Mouse (Mus musculus): ENCODE data around the gene Stam2. TPM values are rescaled to one million over a fixed set of nuclear protein-coding genes. Genes with fewer than 3 reads are reported as not detected.

Stam2 gene
- polyA plus RNA-seq, 1 experiment from 2014 or later, result 9.8 TPM

DNA sequence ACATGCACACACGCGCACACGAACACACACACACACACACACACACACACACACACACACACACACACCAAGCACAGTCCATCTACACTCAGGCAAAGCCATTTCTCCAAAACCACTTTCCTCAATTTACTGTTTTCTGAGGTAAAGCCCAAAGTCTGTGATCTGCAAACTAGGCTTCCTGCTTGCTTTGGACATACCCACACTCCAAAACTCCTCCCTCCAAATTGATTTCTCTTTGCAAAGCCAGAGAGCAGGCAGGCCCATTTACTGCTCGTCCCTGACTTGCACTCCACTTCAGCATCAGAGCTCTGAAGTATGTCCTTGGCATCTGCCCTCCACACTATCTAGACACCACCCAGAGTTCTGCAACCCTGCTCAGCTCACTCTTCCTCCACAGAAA lies 64.5 kb downstream of the Stam2 start:
- H3K27me3 ChIP-seq, result peaks cover 61% of the 10 kb centered on the region
- no peak overlapping the region for H3K4me3 ChIP-seq (replicated peaks)
- no peak overlapping the region for H3K27ac ChIP-seq
- no peaks in the 10 kb centered on the region for H3K36me3 ChIP-seq
- 68% methylated on average over 4 of the region's 4 CpGs for WGBS (ENCODE audit: insufficient replicate concordance)
- DNase-seq, result no peak
- H3K9me3 ChIP-seq (replicated peaks), result no peaks in the 10 kb centered on the region
- no peak for ATAC-seq (ENCODE audit: low read depth)
- no peaks in the 10 kb centered on the region for H3K4me1 ChIP-seq (replicated peaks)
- H3K4me2 ChIP-seq, result no peak overlapping the region
- H3K9ac ChIP-seq, result no peak overlapping the region

- H3K4me2 ChIP-seq, result no peak overlapping the region
- H3K27ac ChIP-seq, result no peak overlapping the region
- H3K4me3 ChIP-seq (replicated peaks), result no peak overlapping the region
- no peaks in the 10 kb centered on the region for H3K36me3 ChIP-seq
- no peak for DNase-seq
- ATAC-seq (ENCODE audit: low read depth), result no peak; the same call in 1 of the 2 replicates
- 19% methylated on average over 6 of the region's 6 CpGs for WGBS (ENCODE audit: insufficient replicate concordance)
- H3K9me3 ChIP-seq (replicated peaks), result no peaks in the 10 kb centered on the region
- H3K9ac ChIP-seq, result no peak overlapping the region
- H3K4me1 ChIP-seq (replicated peaks), result no peaks in the 10 kb centered on the region
- H3K27me3 ChIP-seq, result peaks cover 68% of the 10 kb centered on the region
Measured at GRCm38 (mm10) chr2:52676913-52677303, 65.2 kb downstream of the Stam2 start.

DNA sequence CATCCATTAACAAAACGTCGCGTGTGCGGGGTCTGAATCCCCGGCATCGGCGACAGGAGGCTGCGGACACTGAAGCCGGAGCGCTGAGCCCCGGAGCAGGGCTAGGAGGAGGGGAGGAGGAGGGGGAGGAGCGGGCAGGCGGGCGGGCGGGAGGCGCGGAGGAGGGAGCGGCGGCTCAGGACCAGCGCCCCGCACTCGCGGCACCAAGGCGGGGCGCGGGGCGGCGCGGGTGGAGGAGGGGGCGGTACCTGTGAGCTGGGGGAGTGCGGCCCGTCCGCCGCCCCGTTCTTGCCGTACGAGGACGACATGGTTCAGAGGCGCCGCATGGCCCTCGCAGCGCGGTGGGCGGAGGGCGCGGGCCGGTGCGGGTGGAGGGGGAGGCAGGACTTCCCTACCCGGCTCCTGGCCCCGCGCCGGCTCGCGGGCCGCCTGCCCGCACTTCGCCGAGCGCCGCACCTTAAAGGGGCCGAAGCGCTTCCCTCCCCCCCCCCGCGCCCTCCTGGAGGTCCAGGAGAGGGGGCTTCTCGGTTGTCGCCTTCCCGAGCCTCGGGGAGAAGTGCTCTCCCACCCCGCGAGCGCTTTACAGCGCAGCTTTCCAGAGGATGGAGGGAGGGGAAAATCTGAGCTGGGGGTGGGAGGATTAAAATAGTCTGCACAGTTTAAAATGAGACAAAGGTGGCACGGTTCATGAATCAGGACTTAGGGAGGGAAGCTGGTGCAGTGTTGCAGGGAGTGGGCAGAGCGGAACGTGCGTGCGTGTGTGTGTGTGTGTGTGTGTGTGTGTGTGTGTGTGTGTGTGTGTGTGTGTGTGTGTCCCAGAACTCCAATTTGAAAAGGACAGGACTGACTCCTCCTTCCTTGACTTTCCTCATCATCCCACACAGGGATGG lies 65.8 kb downstream of the Stam2 start, which contains the start of gene Cacnb4:
Gene Cacnb4 (minus strand): TSS at position 809 of the 890 bp plus-strand sequence.
- no peak within 1 kb of the TSS; the same call in 1 of the 2 replicates for H3K9ac ChIP-seq
- WGBS (ENCODE audit: insufficient replicate concordance), result 3% methylated on average over 35 of the region's 77 CpGs
- peaks cover 70% of the 10 kb centered on the region for H3K27me3 ChIP-seq

GRCm38 (mm10) chr2:52675278-52675987 lies 66.6 kb downstream of the Stam2 start:
- Histone ChIP-seq H3K27me3 (peaks cover 70% of the 10 kb centered on the region), H3K27ac (no peak overlapping the region), H3K9me3 (replicated peaks) (no peaks in the 10 kb centered on the region), H3K9ac (no peak overlapping the region), H3K4me3 (replicated peaks) (peak overlapping the region; percentile 56), H3K4me1 (replicated peaks) (no peaks in the 10 kb centered on the region), H3K4me2 (peak overlapping the region; percentile 68), H3K36me3 (no peaks in the 10 kb centered on the region)
- DNase-seq (no peak), ATAC-seq (ENCODE audit: low read depth) (peak; percentile 31; the same call in 1 of the 2 replicates)
- 2% methylated on average over 41 of the region's 42 CpGs for WGBS (ENCODE audit: insufficient replicate concordance)

More for the DNA sequence above, 65.8 kb downstream of the Stam2 start, which contains the start of gene Cacnb4:
- ATAC-seq (ENCODE audit: low read depth), result peak; percentile 59; the same call in 1 of the 2 replicates
- H3K27ac ChIP-seq, result no peak within 1 kb of the TSS
- no peak for DNase-seq
- H3K4me3 ChIP-seq (replicated peaks), result peak within 1 kb of the TSS; percentile 56
- no peaks in the 10 kb centered on the region for H3K9me3 ChIP-seq (replicated peaks)
- peak within 1 kb of the TSS; percentile 68 for H3K4me2 ChIP-seq
- no peaks in the 10 kb centered on the region for H3K4me1 ChIP-seq (replicated peaks)
- no peaks in the 10 kb centered on the region for H3K36me3 ChIP-seq

- Histone ChIP-seq H3K4me1 (replicated peaks) (no peaks in the 10 kb centered on the region), H3K27ac (no peak overlapping the region), H3K27me3 (peaks cover 70% of the 10 kb centered on the region), H3K4me2 (peak overlapping the region; percentile 68), H3K9me3 (replicated peaks) (no peaks in the 10 kb centered on the region), H3K4me3 (replicated peaks) (peak overlapping the region; percentile 56; the same call in 1 of the 2 replicates), H3K9ac (no peak overlapping the region), H3K36me3 (no peaks in the 10 kb centered on the region)
- no peak for ATAC-seq (ENCODE audit: low read depth)
- 1% methylated on average over 19 of the region's 19 CpGs for WGBS (ENCODE audit: insufficient replicate concordance)
- no peak for DNase-seq
Measured at GRCm38 (mm10) chr2:52674886-52675277, 67.2 kb downstream of the Stam2 start.

DNA sequence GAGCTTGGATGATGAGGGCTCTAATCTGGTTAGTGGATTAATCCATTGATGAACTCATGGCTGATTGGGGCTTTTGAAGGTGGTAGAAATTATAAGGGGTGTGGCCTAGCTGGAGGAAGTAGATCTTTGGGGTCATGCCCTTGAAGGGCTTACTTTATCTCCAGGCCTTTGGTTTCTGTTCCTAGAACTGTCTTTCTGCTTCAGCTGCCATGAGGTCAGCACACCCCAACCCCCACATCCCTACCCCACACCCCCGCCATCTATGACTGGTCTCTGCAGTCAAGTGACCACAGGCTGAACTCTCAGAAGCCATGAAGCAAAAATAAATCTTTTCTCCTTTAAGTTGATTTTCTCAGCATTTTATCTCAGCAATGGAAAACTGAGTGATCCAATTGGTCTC lies 68.9 kb downstream of the Stam2 start:
- H3K9me3 ChIP-seq (replicated peaks), result no peaks in the 10 kb centered on the region
- WGBS (ENCODE audit: insufficient replicate concordance), result 32% methylated on average over 1 of the region's 1 CpGs
- H3K27ac ChIP-seq, result no peak overlapping the region
- no peak overlapping the region for H3K4me2 ChIP-seq
- no peak overlapping the region for H3K4me3 ChIP-seq (replicated peaks)
- no peak for ATAC-seq (ENCODE audit: low read depth)
- no peaks in the 10 kb centered on the region for H3K36me3 ChIP-seq
- no peak overlapping the region for H3K9ac ChIP-seq
- DNase-seq, result no peak
- H3K27me3 ChIP-seq, result peaks cover 62% of the 10 kb centered on the region
- no peaks in the 10 kb centered on the region for H3K4me1 ChIP-seq (replicated peaks)

- Histone ChIP-seq H3K4me1 (replicated peaks) (no peaks in the 10 kb centered on the region), H3K4me2 (no peak overlapping the region), H3K9me3 (replicated peaks) (no peaks in the 10 kb centered on the region), H3K4me3 (replicated peaks) (no peak overlapping the region), H3K27ac (no peak overlapping the region), H3K27me3 (peaks cover 37% of the 10 kb centered on the region), H3K36me3 (no peaks in the 10 kb centered on the region), H3K9ac (no peak overlapping the region)
- no peak for DNase-seq
- 66% methylated on average over 5 of the region's 5 CpGs for WGBS (ENCODE audit: insufficient replicate concordance)
- no peak for ATAC-seq (ENCODE audit: low read depth)
Measured at GRCm38 (mm10) chr2:52670733-52671132, 71.3 kb downstream of the Stam2 start.

GRCm38 (mm10) chr2:52668480-52668879 lies 73.6 kb downstream of the Stam2 start:
- DNase-seq (no peak), ATAC-seq (ENCODE audit: low read depth) (no peak)
- Histone ChIP-seq H3K4me3 (replicated peaks) (no peak overlapping the region), H3K27ac (no peak overlapping the region), H3K36me3 (no peaks in the 10 kb centered on the region), H3K27me3 (peaks cover 18% of the 10 kb centered on the region), H3K9me3 (replicated peaks) (no peaks in the 10 kb centered on the region), H3K4me2 (no peak overlapping the region), H3K4me1 (replicated peaks) (no peaks in the 10 kb centered on the region), H3K9ac (no peak overlapping the region)
- WGBS (ENCODE audit: insufficient replicate concordance), result 66% methylated on average over 6 of the region's 6 CpGs

- no peak overlapping the region for H3K4me2 ChIP-seq
- no peaks in the 10 kb centered on the region for H3K9me3 ChIP-seq (replicated peaks)
- H3K4me3 ChIP-seq (replicated peaks), result no peak overlapping the region
- no peaks in the 10 kb centered on the region for H3K36me3 ChIP-seq
- 71% methylated on average over 5 of the region's 5 CpGs for WGBS (ENCODE audit: insufficient replicate concordance)
- DNase-seq, result no peak
- no peak overlapping the region for H3K9ac ChIP-seq
- H3K4me1 ChIP-seq (replicated peaks), result no peaks in the 10 kb centered on the region
- no peaks in the 10 kb centered on the region for H3K27me3 ChIP-seq
- no peak overlapping the region for H3K27ac ChIP-seq
- ATAC-seq (ENCODE audit: low read depth), result no peak
Measured at GRCm38 (mm10) chr2:52656722-52657121, 85.4 kb downstream of the Stam2 start.

GRCm38 (mm10) chr2:52654541-52654940 lies 87.5 kb downstream of the Stam2 start:
- ATAC-seq (ENCODE audit: low read depth), result no peak
- H3K4me3 ChIP-seq (replicated peaks), result no peak overlapping the region
- no peaks in the 10 kb centered on the region for H3K36me3 ChIP-seq
- no peak overlapping the region for H3K27ac ChIP-seq
- H3K9ac ChIP-seq, result no peak overlapping the region
- no peak overlapping the region for H3K4me2 ChIP-seq
- H3K9me3 ChIP-seq (replicated peaks), result no peaks in the 10 kb centered on the region
- no peaks in the 10 kb centered on the region for H3K4me1 ChIP-seq (replicated peaks)
- 34% methylated on average over 4 of the region's 4 CpGs for WGBS (ENCODE audit: insufficient replicate concordance)
- no peaks in the 10 kb centered on the region for H3K27me3 ChIP-seq
- no peak for DNase-seq

DNA sequence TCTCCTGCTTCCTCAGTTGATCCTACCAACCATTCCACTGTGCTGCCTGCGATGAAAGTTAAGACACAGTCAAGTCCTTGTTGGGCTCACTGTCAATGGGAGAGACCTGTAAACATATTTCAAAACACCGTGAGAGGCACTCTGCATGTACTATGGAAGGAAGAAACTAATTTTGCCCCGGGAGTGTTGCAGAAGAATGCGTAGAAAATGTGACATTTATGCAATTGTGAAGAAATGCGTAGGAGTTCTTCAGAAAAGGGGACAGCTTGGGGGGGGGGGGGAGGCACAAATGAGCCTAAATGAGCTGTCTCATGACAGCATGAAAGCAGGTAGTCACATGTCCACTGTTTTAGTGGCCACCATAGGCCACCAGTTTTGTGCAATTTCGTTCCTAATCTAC lies 90.5 kb downstream of the Stam2 start:
- no peaks in the 10 kb centered on the region for H3K27me3 ChIP-seq
- H3K4me1 ChIP-seq (replicated peaks), result no peaks in the 10 kb centered on the region
- 77% methylated on average over 6 of the region's 6 CpGs for WGBS (ENCODE audit: insufficient replicate concordance)
- no peak overlapping the region for H3K27ac ChIP-seq
- H3K9me3 ChIP-seq (replicated peaks), result no peaks in the 10 kb centered on the region
- no peak overlapping the region for H3K9ac ChIP-seq
- DNase-seq, result no peak
- no peaks in the 10 kb centered on the region for H3K36me3 ChIP-seq
- no peak for ATAC-seq (ENCODE audit: low read depth)
- no peak overlapping the region for H3K4me2 ChIP-seq
- no peak overlapping the region for H3K4me3 ChIP-seq (replicated peaks)
